Mouse (Mus musculus) megakaryocyte, embryonic 14.5 days (primary cell): ENCODE data around the gene Gm4924. TPM values are rescaled to one million over a fixed set of nuclear protein-coding genes. Genes with fewer than 3 reads are reported as not detected.

Experiments
- H3K27me3 ChIP-seq: replicated peaks from 2 replicates; pipeline ENCODE3; 2012; ENCODE audit warnings: inconsistent platforms
- H3K36me3 ChIP-seq: replicated peaks from 2 replicates; pipeline ENCODE3; 2012; ENCODE audit warnings: low read length, inconsistent platforms, mixed read lengths
- H3K4me1 ChIP-seq: 2 replicates; pipeline ENCODE4 v1.6.1; 2012; ENCODE audit warnings: inconsistent platforms
- H3K4me3 ChIP-seq: replicated peaks from 2 replicates; pipeline ENCODE3; 2012; ENCODE audit warnings: moderate library complexity, mild to moderate bottlenecking, inconsistent platforms
- H3K9me3 ChIP-seq: 2 replicates; pipeline ENCODE4 v1.6.1; 2012; ENCODE audit warnings: inconsistent platforms
- FLI1 ChIP-seq: IDR thresholded peaks from 2 replicates; pipeline ENCODE4 v1.6.1; 2012; ENCODE audit warnings: low read length, inconsistent platforms, mixed read lengths
- GATA1 ChIP-seq: IDR thresholded peaks from 3 replicates; pipeline ENCODE4 v1.6.1; 2012; ENCODE audit warnings: mixed read lengths, low read length, inconsistent platforms, borderline replicate concordance
- polyA plus RNA-seq: library from polyadenylated mRNA; stranded (reverse); fragments of >175 nt; gene quantifications from 2 replicates; pipeline ENCODE4 v1.2.3, GENCODE M21; 2012; ENCODE audit warnings: low replicate concordance; ENCODE audit not compliant: insufficient read depth

The Gm4924 gene
- not detected in 2 replicates for polyA plus RNA-seq

DNA sequence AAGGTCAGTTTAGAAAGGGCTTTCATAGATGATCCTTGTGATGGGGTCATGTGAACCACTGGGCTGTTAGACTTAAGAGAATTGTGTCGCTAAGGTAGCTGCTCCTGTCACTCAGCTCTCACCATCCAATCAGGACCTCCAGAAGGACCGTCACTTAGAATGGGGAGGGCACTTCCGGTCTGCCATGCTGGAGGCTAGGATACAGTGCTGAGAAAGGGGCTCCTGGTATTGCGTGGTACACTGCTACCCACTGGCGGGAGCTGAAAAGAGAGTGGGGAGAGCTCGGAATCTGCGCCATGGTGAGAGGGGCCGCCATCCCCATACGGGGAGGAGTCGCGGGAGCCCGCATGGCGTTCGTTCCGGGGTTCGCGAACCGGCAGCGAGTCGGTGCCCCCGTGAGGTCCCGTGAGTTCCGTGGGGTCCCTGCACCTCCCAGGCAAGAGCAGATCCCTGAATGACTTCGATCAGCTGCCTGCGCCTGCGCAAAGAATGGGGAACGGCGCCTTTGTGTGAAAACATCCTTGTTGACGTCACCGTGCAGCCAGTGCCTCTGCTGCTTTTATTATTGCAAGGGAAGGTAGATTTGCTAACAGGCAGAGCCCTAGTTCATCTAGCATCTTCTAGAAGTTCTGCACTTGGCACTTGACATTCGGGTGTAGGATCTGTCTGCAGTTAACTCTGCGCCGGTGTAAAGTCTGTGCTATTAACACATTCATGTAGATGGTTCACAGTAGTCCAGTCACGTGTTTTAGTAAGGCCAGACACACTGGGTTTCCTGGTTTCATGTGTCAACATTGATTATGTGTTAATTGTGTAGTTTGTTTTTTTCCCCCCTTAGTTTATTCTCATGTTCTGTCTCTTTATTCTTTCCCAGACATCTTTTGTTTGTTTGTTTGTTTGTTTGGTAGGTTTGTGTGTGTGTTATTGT is at the start of gene Gm4924:
Gm4924 (plus strand) TSS at position 173 of the 928 bp plus-strand sequence.
- peaks cover 19% of the 10 kb centered on the region for H3K36me3 ChIP-seq
- peaks cover 3% of the 10 kb centered on the region for H3K27me3 ChIP-seq
- TF ChIP-seq FLI1 (peak; percentile 29; the same call in 1 of the 2 replicates), GATA1 (no peak)
- peaks cover 11% of the 10 kb centered on the region for H3K4me1 ChIP-seq
- H3K9me3 ChIP-seq: peaks cover 15% of the 10 kb centered on the region
- H3K4me3 ChIP-seq: peak within 1 kb of the TSS; percentile 93

DNA sequence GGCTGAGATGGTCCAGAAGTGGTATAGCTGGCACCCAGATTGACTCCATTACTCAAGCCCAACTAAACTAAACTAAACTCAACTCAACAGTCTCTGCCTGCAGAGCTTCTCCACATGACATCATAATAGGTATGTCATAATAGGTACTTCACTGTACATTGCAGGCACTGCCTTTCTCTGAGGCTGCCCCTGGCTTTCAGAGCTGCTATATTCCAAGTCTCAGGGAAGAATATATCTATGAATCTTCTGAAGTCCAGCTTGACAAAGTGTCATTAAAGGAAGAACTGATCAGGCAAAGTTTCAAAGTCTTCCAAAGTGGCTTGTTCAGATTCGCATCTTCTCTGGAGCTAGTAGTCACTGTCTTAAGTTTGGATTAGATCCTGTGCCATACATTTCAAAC is 37.6 kb upstream of the Gm4924 start, which contains the start of gene 4932415D10Rik:
4932415D10Rik (minus strand) TSS at position 101 of the 400 bp plus-strand sequence.
- TF ChIP-seq GATA1 (no peak), FLI1 (no peak)
- H3K9me3 ChIP-seq: peaks cover 4% of the 10 kb centered on the region; the same call in 1 of the 2 replicates

GRCm38 (mm10) chr10:82320134-82320533 is 33.9 kb upstream of the Gm4924 start:
- H3K36me3 ChIP-seq: no peaks in the 10 kb centered on the region
- peaks cover 4% of the 10 kb centered on the region; the same call in 1 of the 2 replicates for H3K9me3 ChIP-seq
- H3K4me3 ChIP-seq: no peak overlapping the region
- no peaks in the 10 kb centered on the region for H3K4me1 ChIP-seq
- H3K27me3 ChIP-seq: no peaks in the 10 kb centered on the region
- no peak for TF ChIP-seq FLI1
- no peak for TF ChIP-seq GATA1

More for the DNA sequence above, 37.6 kb upstream of the Gm4924 start, which contains the start of gene 4932415D10Rik:
- Histone ChIP-seq H3K36me3 (no peaks in the 10 kb centered on the region), H3K4me3 (no peak within 1 kb of the TSS), H3K27me3 (no peaks in the 10 kb centered on the region), H3K4me1 (no peaks in the 10 kb centered on the region)

DNA sequence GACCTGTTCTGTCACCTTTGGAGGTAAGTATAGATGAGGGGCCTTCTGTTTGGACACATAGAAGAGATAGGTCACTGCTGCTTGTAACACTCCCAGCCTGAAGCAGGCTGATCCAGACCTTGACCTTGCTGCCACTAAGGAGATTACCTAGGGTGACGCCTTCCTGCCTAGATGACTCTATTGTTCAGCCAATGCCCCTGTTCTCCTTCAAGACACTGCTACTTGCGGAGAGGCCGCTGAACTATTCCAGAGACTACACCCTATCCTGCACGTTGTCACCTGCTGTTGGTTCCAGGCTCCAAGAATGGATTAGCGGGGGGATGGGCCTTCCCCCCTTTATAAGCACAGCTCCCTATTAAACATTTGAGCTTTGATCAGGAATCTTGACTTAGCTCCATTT is 24.2 kb upstream of the Gm4924 start:
- TF ChIP-seq GATA1: no peak
- TF ChIP-seq FLI1: no peak
- no peaks in the 10 kb centered on the region for H3K36me3 ChIP-seq
- no peaks in the 10 kb centered on the region for H3K27me3 ChIP-seq
- no peak overlapping the region for H3K4me3 ChIP-seq
- H3K9me3 ChIP-seq: no peaks in the 10 kb centered on the region
- no peaks in the 10 kb centered on the region for H3K4me1 ChIP-seq

GRCm38 (mm10) chr10:82355401-82355800 is 1.3 kb downstream of the Gm4924 start:
- TF ChIP-seq GATA1: no peak
- TF ChIP-seq FLI1: no peak
- Histone ChIP-seq H3K4me3 (no peak overlapping the region), H3K27me3 (no peaks in the 10 kb centered on the region), H3K9me3 (peaks cover 17% of the 10 kb centered on the region), H3K4me1 (peaks cover 11% of the 10 kb centered on the region), H3K36me3 (peaks cover 25% of the 10 kb centered on the region)

GRCm38 (mm10) chr10:82361911-82362310 is 7.9 kb downstream of the Gm4924 start:
- TF ChIP-seq GATA1 (no peak), FLI1 (no peak)
- Histone ChIP-seq H3K9me3 (peaks cover 44% of the 10 kb centered on the region), H3K27me3 (no peaks in the 10 kb centered on the region), H3K4me1 (no peaks in the 10 kb centered on the region; the same call in 1 of the 2 replicates), H3K36me3 (peaks cover 45% of the 10 kb centered on the region), H3K4me3 (no peak overlapping the region)

GRCm38 (mm10) chr10:82382992-82383391 is 28.9 kb downstream of the Gm4924 start:
- no peaks in the 10 kb centered on the region for H3K4me1 ChIP-seq
- H3K4me3 ChIP-seq: no peak overlapping the region
- TF ChIP-seq FLI1 (no peak), GATA1 (no peak)
- no peaks in the 10 kb centered on the region for H3K27me3 ChIP-seq
- peaks cover 2% of the 10 kb centered on the region for H3K36me3 ChIP-seq
- H3K9me3 ChIP-seq: peaks cover 37% of the 10 kb centered on the region

GRCm38 (mm10) chr10:82409511-82409910 is 55.5 kb downstream of the Gm4924 start:
- no peak overlapping the region for H3K4me3 ChIP-seq
- H3K36me3 ChIP-seq: no peaks in the 10 kb centered on the region
- H3K9me3 ChIP-seq: peaks cover 9% of the 10 kb centered on the region
- H3K27me3 ChIP-seq: no peaks in the 10 kb centered on the region
- no peak for TF ChIP-seq GATA1
- no peak for TF ChIP-seq FLI1
- no peaks in the 10 kb centered on the region for H3K4me1 ChIP-seq

DNA sequence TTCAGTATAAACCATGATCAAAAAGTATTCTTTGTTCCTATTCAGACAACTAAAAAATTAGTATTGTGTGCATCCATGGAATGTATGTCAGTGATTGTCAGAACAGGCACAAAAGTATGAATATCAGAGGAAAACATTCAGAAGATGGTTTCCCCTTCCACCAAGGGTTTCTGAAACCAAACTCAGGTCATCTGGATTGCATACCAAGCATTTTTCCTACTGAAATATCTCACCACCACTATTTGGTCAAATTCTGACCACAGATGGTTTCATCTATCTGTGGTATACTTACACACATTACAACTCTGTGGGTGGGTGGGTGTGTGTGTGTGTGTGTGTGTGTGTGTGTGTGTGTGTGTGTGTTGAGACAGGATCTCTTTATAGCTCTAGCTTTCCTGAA is 69.6 kb downstream of the Gm4924 start:
- Histone ChIP-seq H3K36me3 (no peaks in the 10 kb centered on the region), H3K4me3 (no peak overlapping the region), H3K9me3 (peaks cover 10% of the 10 kb centered on the region; the same call in 1 of the 2 replicates), H3K4me1 (no peaks in the 10 kb centered on the region), H3K27me3 (no peaks in the 10 kb centered on the region)
- TF ChIP-seq GATA1 (no peak), FLI1 (no peak)

Other genes starting within 250 kb of the Gm4924 start
- gene AU041133, start 226.2 kb upstream of the Gm4924 start, polyA plus RNA-seq: not detected in 2 replicates
- gene Zfp938, start 113.0 kb upstream of the Gm4924 start, polyA plus RNA-seq: 0.17 TPM in 1 of 2 replicates, not detected in the other
- 0.52 TPM in 1 of 2 replicates, not detected in the other for gene 4932415D10Rik, start 37.7 kb upstream of the Gm4924 start, polyA plus RNA-seq
- not detected in 2 replicates for gene Gm1553, start 138.4 kb downstream of the Gm4924 start, polyA plus RNA-seq